Mouse (Mus musculus) embryo, embryonic 10 days (tissue): ENCODE measurements around the gene Abcb5.

Experiments used
- DNase-seq: peaks from one replicate; pipeline ENCODE4 v3.0.0-alpha.2; 2015; ENCODE audit warnings: low spot score

Gene Abcb5

GRCm38 (mm10) chr12:118847861-118848495, 118.2 kb downstream of the Abcb5 start:
- DNase-seq, result no peak

- peak; percentile 47 for DNase-seq
Measured at GRCm38 (mm10) chr12:118847381-118847780, 118.8 kb downstream of the Abcb5 start.

GRCm38 (mm10) chr12:118846649-118847321, 119.4 kb downstream of the Abcb5 start:
- DNase-seq, result peak; percentile 84

GRCm38 (mm10) chr12:118846221-118846620, 120.0 kb downstream of the Abcb5 start, which contains the start of gene Sp8:
TSS of gene Sp8 (plus strand) at chr12:118846329.
- peak; percentile 63 for DNase-seq

- DNase-seq, result no peak
Measured at GRCm38 (mm10) chr12:118845351-118845750, 120.9 kb downstream of the Abcb5 start.

GRCm38 (mm10) chr12:118844841-118845240, 121.4 kb downstream of the Abcb5 start:
- DNase-seq, result no peak

GRCm38 (mm10) chr12:118844111-118844510, 122.1 kb downstream of the Abcb5 start:
- no peak for DNase-seq

GRCm38 (mm10) chr12:118842671-118843411, 123.4 kb downstream of the Abcb5 start:
- DNase-seq, result peak; percentile 68

- DNase-seq, result no peak
Measured at GRCm38 (mm10) chr12:118841971-118842550, 124.2 kb downstream of the Abcb5 start.

GRCm38 (mm10) chr12:118841381-118841922, 124.8 kb downstream of the Abcb5 start:
- DNase-seq, result no peak

GRCm38 (mm10) chr12:118840861-118841260, 125.4 kb downstream of the Abcb5 start:
- peak; percentile 81 for DNase-seq

- DNase-seq, result peak; percentile 59
Measured at GRCm38 (mm10) chr12:118840301-118840700, 125.9 kb downstream of the Abcb5 start.

GRCm38 (mm10) chr12:118839398-118839797, 126.8 kb downstream of the Abcb5 start:
- DNase-seq, result no peak

- no peak for DNase-seq
Measured at GRCm38 (mm10) chr12:118838260-118838659, 128.0 kb downstream of the Abcb5 start.

GRCm38 (mm10) chr12:118837361-118837760, 128.9 kb downstream of the Abcb5 start:
- no peak for DNase-seq

- DNase-seq, result peak; percentile 66
Measured at GRCm38 (mm10) chr12:118836411-118837341, 129.5 kb downstream of the Abcb5 start.

- DNase-seq, result no peak
Measured at GRCm38 (mm10) chr12:118829881-118830280, 136.3 kb downstream of the Abcb5 start.
